Mouse (Mus musculus) midbrain, embryonic 10.5 days (tissue): Measurements from ENCODE around the gene Eif2s1. TPM values are rescaled to one million over a fixed set of nuclear protein-coding genes. Genes with fewer than 3 reads are reported as not detected.

Experiments
- DNase-seq: peaks from one replicate; pipeline ENCODE4 v3.0.0-alpha.2; 2017; ENCODE audit warnings: low spot score
- H3K27ac ChIP-seq: fragments of 300-500 bp; sonication (generic); replicated peaks from 2 replicates; pipeline ENCODE4 v1.5.1; 2016; ENCODE audit warnings: mild to moderate bottlenecking
- H3K27me3 ChIP-seq: fragments of 300-500 bp; sonication (generic); 2 replicates; pipeline ENCODE4 v1.6.1; 2016; ENCODE audit warnings: low read depth, mild to moderate bottlenecking; ENCODE audit not compliant: poor library complexity, severe bottlenecking
- H3K36me3 ChIP-seq: fragments of 300-500 bp; sonication (generic); 2 replicates; pipeline ENCODE4 v1.6.1; 2016; ENCODE audit warnings: mild to moderate bottlenecking, moderate library complexity
- H3K4me1 ChIP-seq: fragments of 300-500 bp; sonication (generic); 2 replicates; pipeline ENCODE4 v1.6.1; 2016
- H3K4me3 ChIP-seq: fragments of 300-500 bp; sonication (generic); 2 replicates; pipeline ENCODE4 v1.5.1; 2016; ENCODE audit warnings: mild to moderate bottlenecking, moderate library complexity
- H3K9me3 ChIP-seq: fragments of 300-500 bp; sonication (generic); replicated peaks from 2 replicates; pipeline ENCODE4 v1.6.1; 2016; ENCODE audit warnings: mild to moderate bottlenecking
- WGBS: fragments of 180-500 bp; shearing (Covaris S2); methylation state at CpG from one replicate; pipeline ENCODE4 v1.1.7; 2016; 5-methylcytosine and 5-hydroxymethylcytosine counted together
- polyA plus RNA-seq: library from polyadenylated mRNA; unstranded; fragments of >200 nt; fragmentation: Nextera tagmentation; extraction: Ambion mirVana; gene quantifications from 2 replicates; pipeline ENCODE4 v1.2.1, GENCODE M21; 2016

Eif2s1 gene
- polyA plus RNA-seq, 1 experiment from 2014 or later = 310 TPM

DNA sequence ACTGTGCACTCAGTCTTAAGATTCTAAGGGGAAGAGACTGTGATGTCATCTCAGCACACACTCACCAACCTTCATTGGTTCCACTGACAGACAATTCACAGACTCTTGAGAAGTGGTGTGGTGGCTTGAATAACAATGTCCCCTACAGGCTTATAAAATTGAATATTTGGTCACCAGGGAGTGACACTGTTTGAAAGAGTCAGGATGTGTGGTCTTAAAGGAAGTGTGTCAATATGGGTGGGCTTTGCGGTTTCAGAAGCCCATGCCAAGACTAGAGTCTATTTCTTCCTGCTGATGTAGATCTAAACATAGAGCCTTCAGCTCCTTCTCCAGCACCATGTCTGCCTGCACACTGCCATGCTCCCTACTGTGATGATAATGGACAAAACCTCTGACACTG is 36.2 kb downstream of the Eif2s1 start:
- Histone ChIP-seq H3K4me3 (no peak overlapping the region), H3K27ac (no peak overlapping the region), H3K9me3 (no peaks in the 10 kb centered on the region), H3K4me1 (no peaks in the 10 kb centered on the region), H3K36me3 (no peaks in the 10 kb centered on the region), H3K27me3 (no peaks in the 10 kb centered on the region)
- 96% methylated on average over 1 of the region's 1 CpGs for WGBS
- no peak for DNase-seq

- 89% methylated on average over 5 of the region's 5 CpGs for WGBS
- peaks cover 2% of the 10 kb centered on the region for H3K4me1 ChIP-seq
- H3K4me3 ChIP-seq = no peak overlapping the region
- H3K27me3 ChIP-seq = peaks cover 13% of the 10 kb centered on the region
- H3K9me3 ChIP-seq = no peaks in the 10 kb centered on the region
- H3K27ac ChIP-seq = no peak overlapping the region
- no peaks in the 10 kb centered on the region for H3K36me3 ChIP-seq
- no peak for DNase-seq
Observed at GRCm38 (mm10) chr12:78901467-78901866, 39.8 kb downstream of the Eif2s1 start.

DNA sequence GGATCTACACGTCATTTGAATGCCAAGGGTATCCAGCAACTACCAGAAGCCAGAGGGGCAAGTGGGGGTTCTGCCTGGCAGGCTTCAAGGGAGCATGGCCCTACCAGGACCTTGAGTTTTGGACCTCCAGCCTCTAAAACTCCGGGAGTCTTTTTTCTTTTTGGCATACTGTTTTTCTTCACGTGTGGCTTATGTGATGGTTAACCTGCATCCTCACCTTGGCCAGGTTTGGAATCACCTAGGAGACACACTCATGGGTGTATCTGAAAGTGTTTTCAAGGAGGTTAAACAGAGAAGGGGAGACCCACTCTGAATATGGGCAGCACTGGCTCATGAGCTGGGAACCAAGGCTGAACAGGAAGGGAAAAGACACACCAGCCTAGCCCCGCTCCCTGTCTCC is 41.7 kb downstream of the Eif2s1 start:
- no peak for DNase-seq
- H3K4me3 ChIP-seq = no peak overlapping the region
- H3K27me3 ChIP-seq = peaks cover 31% of the 10 kb centered on the region
- H3K27ac ChIP-seq = no peak overlapping the region
- H3K9me3 ChIP-seq = no peaks in the 10 kb centered on the region
- peaks cover 12% of the 10 kb centered on the region for H3K4me1 ChIP-seq
- 86% methylated on average over 4 of the region's 4 CpGs for WGBS
- H3K36me3 ChIP-seq = no peaks in the 10 kb centered on the region

- no peak overlapping the region for H3K4me3 ChIP-seq
- no peak for DNase-seq
- no peaks in the 10 kb centered on the region for H3K36me3 ChIP-seq
- H3K27ac ChIP-seq = no peak overlapping the region
- H3K27me3 ChIP-seq = peaks cover 43% of the 10 kb centered on the region
- peaks cover 12% of the 10 kb centered on the region for H3K4me1 ChIP-seq
- WGBS = 84% methylated on average over 7 of the region's 7 CpGs
- 0 out of 2 replicates have a peak, but pooled peaks cover 3% of the 10 kb centered on the region for H3K9me3 ChIP-seq
Observed at GRCm38 (mm10) chr12:78904499-78904898, 42.9 kb downstream of the Eif2s1 start.

GRCm38 (mm10) chr12:78906707-78907162 is 45.1 kb downstream of the Eif2s1 start, which contains the start of gene Plek2:
Gene Plek2 (minus strand): TSS chr12:78906964.
- peak within 1 kb of the TSS; percentile 49; the same call in 1 of the 2 replicates for H3K27ac ChIP-seq

DNA sequence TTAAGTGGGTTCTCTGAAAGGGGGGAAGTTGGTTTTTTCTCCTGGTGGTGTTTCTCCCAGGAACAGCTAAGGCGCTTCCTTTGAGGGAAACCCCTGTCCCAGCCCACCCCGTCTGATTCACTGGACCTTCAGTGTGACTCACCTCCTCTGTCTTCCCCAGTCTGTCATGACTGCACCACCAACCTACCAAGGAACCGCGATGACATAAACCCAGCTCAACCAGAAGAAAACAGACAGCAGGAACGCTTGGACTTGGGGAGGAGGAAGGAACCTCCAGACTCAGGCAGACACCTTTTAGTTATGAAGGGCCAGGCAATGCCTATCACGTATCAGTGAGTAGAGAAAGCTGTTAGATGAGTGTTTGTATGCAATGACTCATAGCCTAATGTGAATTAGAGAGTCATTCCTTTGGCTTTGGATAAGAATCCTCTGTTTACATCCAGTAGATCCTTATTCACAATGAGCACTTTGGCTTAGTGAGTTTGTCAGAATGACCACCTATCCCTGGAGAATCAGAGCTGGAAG is 46.5 kb downstream of the Eif2s1 start:
- Histone ChIP-seq H3K27ac (no peak overlapping the region), H3K27me3 (peaks cover 80% of the 10 kb centered on the region), H3K4me3 (no peak overlapping the region), H3K36me3 (no peaks in the 10 kb centered on the region), H3K4me1 (peaks cover 30% of the 10 kb centered on the region), H3K9me3 (0 out of 2 replicates have a peak, but pooled peaks cover 3% of the 10 kb centered on the region)
- WGBS = 82% methylated on average over 6 of the region's 6 CpGs
- no peak for DNase-seq

More at GRCm38 (mm10) chr12:78906707-78907162, 45.1 kb downstream of the Eif2s1 start, which contains the start of gene Plek2:
- Histone ChIP-seq H3K4me3 (peak within 1 kb of the TSS; percentile 56), H3K27me3 (peaks cover 66% of the 10 kb centered on the region), H3K36me3 (no peaks in the 10 kb centered on the region), H3K9me3 (0 out of 2 replicates have a peak, but pooled peaks cover 3% of the 10 kb centered on the region), H3K4me1 (peaks cover 24% of the 10 kb centered on the region)
- DNase-seq = peak; percentile 64
- 3% methylated on average over 38 of the region's 38 CpGs for WGBS

DNA sequence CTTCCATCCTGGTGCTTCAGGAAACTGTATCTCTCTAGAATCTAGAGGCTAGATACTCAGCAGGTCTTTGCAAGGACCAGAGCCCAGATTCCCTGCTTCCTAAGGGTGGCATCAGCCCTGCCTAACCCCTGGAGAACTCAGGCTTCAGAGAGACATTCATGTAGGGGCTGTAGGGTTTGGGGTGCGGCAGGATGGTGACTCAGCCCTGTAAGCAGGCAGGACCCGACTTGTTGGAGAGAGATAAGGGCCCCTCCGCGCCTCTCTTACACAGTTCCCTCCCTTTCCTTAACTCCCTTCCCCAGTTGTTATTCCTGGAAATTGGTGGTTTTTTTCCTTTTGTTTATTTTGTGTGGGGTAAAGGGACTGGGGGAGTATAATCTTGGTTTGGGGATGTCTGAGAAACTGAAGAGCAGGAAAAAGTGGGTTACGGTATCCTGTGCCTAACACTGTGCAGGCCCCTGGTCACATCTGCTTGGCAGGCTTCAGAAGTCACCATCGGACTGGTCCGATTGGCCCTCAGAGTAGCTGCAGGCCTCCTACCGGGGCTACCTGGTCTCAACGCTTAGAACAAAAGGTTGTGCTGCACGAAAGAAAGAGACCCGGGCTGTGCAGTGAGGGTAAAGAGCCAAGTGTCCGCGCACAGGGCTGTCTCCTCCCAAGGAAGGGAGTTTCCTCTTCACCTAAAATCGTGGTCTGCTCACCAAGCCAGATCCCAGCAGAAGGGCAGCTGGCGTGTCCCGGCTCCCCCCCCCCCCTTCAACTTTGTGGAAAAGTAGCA is 49.3 kb downstream of the Eif2s1 start:
- 11% methylated on average over 16 of the region's 16 CpGs for WGBS
- Histone ChIP-seq H3K4me1 (peaks cover 30% of the 10 kb centered on the region), H3K36me3 (no peaks in the 10 kb centered on the region), H3K4me3 (peak overlapping the region; percentile 53), H3K27ac (peak overlapping the region; percentile 35; the same call in 1 of the 2 replicates), H3K27me3 (peaks cover 91% of the 10 kb centered on the region), H3K9me3 (0 out of 2 replicates have a peak, but pooled peaks cover 3% of the 10 kb centered on the region)
- peak; percentile 29 for DNase-seq

- DNase-seq = peak; percentile 59
- WGBS = under 1% methylated on average over 37 of the region's 37 CpGs
- Histone ChIP-seq H3K4me1 (peaks cover 24% of the 10 kb centered on the region), H3K36me3 (no peaks in the 10 kb centered on the region), H3K4me3 (peak overlapping the region; percentile 53), H3K27me3 (peaks cover 81% of the 10 kb centered on the region), H3K9me3 (0 out of 2 replicates have a peak, but pooled peaks cover 3% of the 10 kb centered on the region), H3K27ac (peak overlapping the region; percentile 35)
Observed at GRCm38 (mm10) chr12:78911707-78912417, 50.2 kb downstream of the Eif2s1 start.

DNA sequence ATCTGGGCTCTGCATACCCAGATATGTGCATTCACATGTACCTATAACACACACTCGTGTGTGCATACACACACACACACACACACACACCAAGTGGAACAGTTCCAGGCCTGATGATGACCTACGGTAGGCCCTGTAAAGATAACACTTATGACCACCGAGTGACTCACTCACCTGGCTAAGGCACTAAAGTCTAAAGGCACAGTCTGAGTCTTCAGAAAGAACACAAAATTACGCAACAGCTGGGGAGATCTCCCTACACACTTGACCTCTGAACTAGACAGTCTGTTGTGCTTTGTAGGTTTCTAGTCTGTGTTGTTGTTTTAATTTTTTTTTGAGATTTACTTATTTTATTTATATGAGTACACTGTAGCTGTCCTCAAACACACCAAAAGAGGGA is 52.8 kb downstream of the Eif2s1 start:
- Histone ChIP-seq H3K4me3 (no peak overlapping the region), H3K27me3 (peaks cover 55% of the 10 kb centered on the region), H3K9me3 (no peaks in the 10 kb centered on the region), H3K27ac (no peak overlapping the region), H3K4me1 (peaks cover 28% of the 10 kb centered on the region), H3K36me3 (no peaks in the 10 kb centered on the region)
- DNase-seq = no peak
- 88% methylated on average over 4 of the region's 4 CpGs for WGBS

- Histone ChIP-seq H3K4me1 (peaks cover 29% of the 10 kb centered on the region), H3K4me3 (no peak overlapping the region), H3K36me3 (no peaks in the 10 kb centered on the region), H3K27me3 (peaks cover 44% of the 10 kb centered on the region), H3K27ac (no peak overlapping the region), H3K9me3 (no peaks in the 10 kb centered on the region)
- WGBS = 76% methylated on average over 3 of the region's 3 CpGs
- DNase-seq = no peak
Observed at GRCm38 (mm10) chr12:78915561-78915960, 53.9 kb downstream of the Eif2s1 start.

DNA sequence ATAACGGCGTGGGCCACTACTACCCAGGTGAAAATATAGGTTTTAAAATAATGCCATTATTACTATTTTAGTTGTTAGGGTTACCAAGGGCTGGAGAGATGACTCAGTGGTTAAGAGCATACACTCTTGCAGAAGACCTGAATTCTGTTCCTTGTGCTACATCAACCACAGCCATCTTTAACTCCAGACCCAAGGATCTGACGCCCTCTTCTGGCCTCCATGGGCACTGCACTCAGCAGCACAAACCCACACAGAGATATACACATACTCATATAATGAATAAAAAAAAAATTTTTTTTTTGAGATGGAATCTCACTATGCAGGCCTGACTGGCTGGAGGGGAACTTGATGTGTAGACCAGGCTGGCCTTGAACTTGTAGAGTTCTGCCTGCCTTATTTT is 54.7 kb downstream of the Eif2s1 start:
- Histone ChIP-seq H3K27ac (no peak overlapping the region), H3K9me3 (no peaks in the 10 kb centered on the region), H3K36me3 (no peaks in the 10 kb centered on the region), H3K27me3 (peaks cover 37% of the 10 kb centered on the region), H3K4me1 (peaks cover 22% of the 10 kb centered on the region), H3K4me3 (no peak overlapping the region)
- no peak for DNase-seq
- WGBS = 71% methylated on average over 3 of the region's 3 CpGs

DNA sequence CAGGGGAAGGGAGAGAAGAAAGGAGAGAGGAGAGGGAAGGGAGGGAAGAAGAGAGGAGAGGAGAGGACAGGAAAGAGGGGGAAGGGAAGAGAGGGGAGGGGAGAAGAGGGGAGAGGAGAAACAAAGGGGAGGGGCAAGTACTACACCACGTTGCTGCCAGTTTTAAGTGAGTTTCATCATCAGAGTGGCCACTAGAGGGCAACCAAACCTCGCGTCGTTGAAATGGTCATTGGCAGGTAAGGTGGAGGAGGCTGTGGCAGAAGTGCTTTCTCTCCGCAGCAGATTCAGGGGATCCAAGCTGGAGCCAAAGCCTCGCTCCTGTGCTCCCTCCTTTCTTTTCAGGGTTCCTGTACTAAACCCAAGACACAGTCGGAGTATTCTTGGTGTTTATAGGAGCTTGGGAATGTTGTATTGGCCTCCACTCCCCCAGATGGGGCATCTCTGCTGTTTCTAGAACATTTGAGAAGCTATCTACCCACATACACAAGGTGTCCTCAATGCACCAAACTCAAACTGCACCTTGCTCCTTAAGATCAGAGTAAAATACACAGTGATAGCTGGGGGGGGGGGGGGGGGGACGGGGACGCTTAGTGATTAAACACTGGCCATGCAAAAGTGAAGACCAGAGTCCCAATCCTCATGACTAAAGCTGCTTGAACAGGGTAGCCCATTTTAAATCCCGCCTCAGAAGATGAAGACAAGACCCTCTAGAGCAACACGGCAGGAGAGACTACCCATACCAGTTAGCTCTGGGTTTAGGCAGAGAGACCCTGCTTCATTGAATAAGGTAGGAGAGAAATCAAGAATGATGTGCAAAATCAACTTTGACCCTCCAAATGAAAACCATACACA is 56.8 kb downstream of the Eif2s1 start:
- Histone ChIP-seq H3K27ac (no peak overlapping the region), H3K36me3 (no peaks in the 10 kb centered on the region), H3K4me1 (peaks cover 11% of the 10 kb centered on the region), H3K4me3 (peak overlapping the region; percentile 24), H3K9me3 (no peaks in the 10 kb centered on the region), H3K27me3 (peaks cover 15% of the 10 kb centered on the region)
- peak; percentile 77 for DNase-seq
- WGBS = 20% methylated on average over 11 of the region's 11 CpGs
